Mouse (Mus musculus) cerebellum, adult 11 months (tissue): ENCODE measurements at regions not wholly inside any gene's neighbourhood (a gene's known extent, or its start where the extent isn't known, plus 50 kb on each side); places are given as distances from the start of the nearest gene placed in this dataset.

Experiments used
- DNase-seq: peaks from one replicate; pipeline ENCODE4 v3.0.0; 2022

DNA sequence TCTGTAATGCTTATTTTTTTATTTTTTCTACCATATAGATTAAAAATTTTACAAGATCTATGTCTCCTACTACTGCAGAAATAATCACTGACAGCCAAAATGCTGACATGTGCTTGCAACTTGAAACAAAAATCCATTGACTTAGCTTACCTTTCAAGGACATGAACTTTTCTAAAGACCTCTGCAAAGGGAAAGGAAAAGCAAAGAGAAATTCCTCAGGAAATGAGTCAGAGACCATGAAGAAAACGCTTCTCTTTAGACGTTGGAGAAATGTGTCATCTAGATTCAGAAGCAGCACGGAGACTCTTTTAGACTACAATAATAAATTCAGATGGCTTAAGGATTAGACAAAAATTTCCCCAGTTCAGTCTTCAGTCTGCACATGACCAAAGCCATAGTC, 2188.6 kb upstream of the Tenm3 start:
- no peak for DNase-seq

DNA sequence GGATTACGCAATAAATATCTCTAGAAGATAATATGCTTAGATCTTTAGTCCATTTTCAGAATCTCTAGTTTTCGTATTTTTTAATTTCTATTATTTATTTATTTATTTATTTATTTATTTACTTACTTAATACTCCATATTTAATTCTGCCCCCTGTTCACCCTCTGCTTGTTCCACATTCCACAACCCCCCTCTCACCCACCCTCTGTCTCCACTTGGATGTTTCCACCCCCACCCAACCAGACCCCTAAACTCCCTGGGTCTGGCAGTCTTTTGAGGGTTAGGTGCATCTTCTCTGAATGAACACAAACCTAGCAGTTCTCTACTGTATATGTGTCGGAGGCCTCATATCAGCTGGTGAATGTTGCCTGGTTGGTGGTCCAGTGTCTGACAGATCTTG, 2166.8 kb upstream of the Tenm3 start:
- no peak for DNase-seq

DNA sequence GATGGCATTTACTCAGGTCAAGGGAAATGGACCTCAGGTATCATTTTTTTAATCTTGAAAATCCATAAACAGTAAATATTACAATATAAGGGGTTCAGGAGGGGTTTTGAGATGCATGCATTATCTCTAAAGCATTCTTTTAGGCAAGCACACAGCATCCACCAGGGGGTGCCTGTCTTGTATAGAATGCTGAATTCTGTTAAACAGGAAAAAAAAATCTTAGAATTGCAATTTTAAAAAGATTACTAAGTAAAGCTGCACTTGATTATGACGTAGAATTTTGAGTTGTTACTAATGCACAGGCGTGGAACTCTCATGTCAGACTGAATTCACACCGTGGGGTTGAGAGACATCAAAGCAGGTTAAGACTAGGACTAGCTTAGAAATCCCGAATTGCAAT, 2123.6 kb upstream of the Tenm3 start:
- no peak for DNase-seq

DNA sequence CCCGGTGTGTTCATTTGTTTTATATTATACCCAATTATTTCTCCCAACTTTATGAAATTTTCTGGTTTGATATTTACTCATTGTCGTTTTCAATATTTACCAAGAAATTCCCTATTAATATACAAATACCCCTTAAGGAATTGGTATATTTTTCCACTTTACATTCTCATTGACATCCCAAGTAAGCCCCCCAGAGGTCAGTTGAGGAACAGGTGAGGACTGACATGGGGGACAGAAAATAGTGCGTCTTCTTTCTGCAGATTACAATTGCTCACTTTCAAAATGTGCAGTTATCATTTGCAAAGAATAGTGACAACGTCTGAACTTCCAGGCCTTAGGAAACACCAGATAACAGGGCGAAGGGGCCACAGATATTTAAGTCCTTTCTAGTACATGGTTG, 2073.8 kb upstream of the Tenm3 start:
- no peak for DNase-seq

DNA sequence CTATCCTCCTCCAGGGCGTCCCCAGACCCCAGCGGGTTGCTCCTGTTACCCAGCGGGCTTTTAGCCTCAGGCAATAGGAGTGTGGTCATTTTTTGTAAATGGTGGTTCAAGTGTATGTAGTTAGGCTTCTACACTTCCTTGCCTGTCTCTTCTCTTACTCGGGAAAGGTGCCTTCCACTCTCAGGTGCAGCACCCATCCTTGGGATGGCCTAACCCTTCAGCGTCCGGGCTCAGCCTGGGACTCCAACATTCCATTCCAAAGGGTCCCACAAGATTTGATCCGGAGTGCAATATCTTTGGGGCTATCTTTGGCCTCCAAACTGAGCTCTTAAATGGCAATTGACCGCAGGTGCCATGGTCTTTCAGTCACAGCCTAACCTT, 2073.0 kb upstream of the Tenm3 start:
- DNase-seq: peak; percentile 2

DNA sequence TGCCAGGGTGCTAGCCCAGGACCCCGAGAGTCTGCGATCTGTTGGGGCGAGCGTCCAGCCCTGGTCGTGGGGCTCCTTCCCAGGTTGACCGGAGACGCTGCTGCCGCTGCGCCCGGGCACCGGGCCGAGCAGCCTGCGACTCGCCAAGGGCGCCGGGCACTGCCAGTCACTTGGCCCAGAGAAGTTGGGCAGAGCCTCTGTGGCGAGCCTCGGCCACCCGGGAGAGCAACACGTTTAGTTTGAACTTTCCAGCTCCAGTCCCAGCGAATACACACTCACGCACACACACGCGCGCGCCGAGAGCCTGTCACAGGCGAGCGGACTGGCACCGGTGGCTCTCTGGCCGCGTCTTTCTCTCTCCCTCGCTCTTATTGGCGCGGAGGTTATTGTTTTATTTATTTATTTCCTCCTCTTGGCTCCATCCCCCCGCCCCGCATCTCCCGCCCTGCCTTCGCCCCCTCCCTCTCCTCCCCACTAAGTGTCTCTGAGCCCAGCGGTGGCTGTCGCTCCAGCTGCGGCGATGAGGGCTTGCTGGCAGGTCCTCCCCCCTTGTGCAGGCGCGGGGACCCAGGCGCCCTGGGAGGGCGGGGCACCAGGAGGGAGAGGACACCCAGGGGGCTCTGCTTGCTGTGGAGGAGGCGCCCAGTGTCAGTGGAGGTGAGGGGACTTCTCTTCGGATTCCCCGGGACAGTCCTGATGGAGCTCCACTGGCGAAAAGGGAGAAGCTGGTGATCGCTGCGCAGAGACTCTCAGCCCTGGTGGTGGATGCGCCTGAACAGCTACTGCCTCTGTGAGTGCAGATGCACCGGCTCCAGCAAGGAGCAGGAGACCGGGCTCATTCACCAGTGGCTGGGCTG, 2072.4 kb upstream of the Tenm3 start:
- peak; percentile 48 for DNase-seq

DNA sequence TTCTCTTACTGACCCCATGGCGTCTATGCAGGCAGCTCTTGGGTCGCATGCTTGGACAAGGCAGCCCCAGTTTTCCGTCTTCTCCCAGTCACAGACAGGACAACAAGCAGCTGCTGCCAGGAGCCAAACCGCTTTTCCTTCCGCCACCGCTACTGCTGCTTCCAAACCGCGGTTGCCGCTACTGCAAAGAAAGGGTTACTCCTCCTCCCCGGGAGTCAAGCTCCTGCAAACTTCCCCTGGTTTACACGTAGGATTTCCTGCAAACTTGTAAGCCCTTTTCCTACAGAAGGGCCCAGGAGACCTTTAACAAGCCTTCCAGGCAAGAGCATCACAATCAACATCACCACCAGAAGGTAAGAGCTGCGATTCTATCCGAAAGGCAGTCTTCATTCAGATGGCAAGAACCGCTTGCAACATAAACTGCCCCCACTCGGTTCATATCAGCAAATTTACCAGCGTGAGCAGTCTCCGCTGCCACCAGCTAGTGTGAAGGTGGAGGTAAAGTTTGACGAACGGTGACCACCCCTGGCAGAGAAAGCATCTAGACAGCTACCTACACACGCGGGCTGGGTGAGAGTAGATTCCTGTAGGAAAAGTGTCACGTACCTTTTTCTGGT, 2071.6 kb upstream of the Tenm3 start:
- DNase-seq: no peak

DNA sequence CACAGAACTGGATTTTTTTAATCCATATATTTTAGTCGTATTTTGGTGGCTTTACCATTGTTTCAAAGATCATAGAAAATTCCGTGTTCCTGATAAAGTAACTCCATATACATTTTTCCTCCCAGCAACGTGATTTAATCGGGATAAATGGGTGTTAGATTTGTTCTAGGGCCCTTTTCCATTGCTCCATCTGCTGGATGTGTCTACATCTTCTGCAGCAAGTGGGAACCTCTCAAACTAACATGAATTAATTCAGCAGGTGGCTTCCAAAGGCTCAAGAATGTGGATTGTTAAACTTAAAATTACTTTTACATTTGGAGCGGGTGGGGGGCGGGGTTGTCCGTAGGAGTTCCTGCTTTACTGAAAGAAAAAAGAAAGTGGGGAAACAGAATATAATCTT, 2070.9 kb upstream of the Tenm3 start:
- no peak for DNase-seq

DNA sequence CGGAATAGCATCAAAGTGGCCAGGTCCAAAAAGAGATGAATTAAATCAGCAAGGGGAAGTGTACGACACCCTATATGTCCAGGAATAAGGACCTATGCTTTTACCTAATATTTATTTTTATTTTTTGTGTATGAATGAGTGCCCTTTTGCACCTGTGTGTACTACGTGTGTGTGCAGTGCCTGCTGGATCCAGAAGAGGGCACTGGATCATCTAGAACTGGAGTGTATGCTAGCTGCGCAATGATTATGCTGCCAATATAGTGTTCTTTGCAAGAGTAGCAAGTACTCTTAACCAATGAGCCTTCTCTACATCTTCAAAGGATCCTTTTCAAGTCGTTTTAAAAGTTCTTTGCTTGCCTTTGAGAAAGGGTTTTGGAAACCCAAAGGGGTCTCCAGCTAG, 2034.4 kb upstream of the Tenm3 start:
- no peak for DNase-seq
